Mouse (Mus musculus) frontal cortex, postnatal 14 days (tissue): ENCODE measurements around the gene Nlk.

Experiments
- DNase-seq, 2 experiments: peaks; one replicate each; pipeline ENCODE4 v3.0.0; 2022; ENCODE audit warnings: low spot score in 2 of 2

Gene Nlk

GRCm38 (mm10) chr11:78696777-78697752 lies at the start of gene Nlk:
Gene Nlk, minus strand, starts transcription at chr11:78697373.
- peak; percentile 99 for DNase-seq

- DNase-seq: no peak
These were observed 49.1 kb upstream of the Nlk start for GRCm38 (mm10) chr11:78746264-78746663.

GRCm38 (mm10) chr11:78745475-78745874 lies 48.3 kb upstream of the Nlk start:
- no peak for DNase-seq

- DNase-seq: no peak
These were observed 45.3 kb upstream of the Nlk start for GRCm38 (mm10) chr11:78742461-78742860.

- no peak for DNase-seq
These were observed 44.8 kb upstream of the Nlk start for GRCm38 (mm10) chr11:78741958-78742357.

- DNase-seq: no peak
These were observed 42.2 kb upstream of the Nlk start for GRCm38 (mm10) chr11:78739361-78739760.

GRCm38 (mm10) chr11:78736877-78737408 lies 39.8 kb upstream of the Nlk start:
- DNase-seq: no peak

GRCm38 (mm10) chr11:78735168-78735567 lies 38.0 kb upstream of the Nlk start:
- DNase-seq: no peak

GRCm38 (mm10) chr11:78732619-78733018 lies 35.4 kb upstream of the Nlk start:
- no peak for DNase-seq

GRCm38 (mm10) chr11:78730902-78731301 lies 33.7 kb upstream of the Nlk start:
- DNase-seq: no peak

GRCm38 (mm10) chr11:78728041-78728440 lies 30.9 kb upstream of the Nlk start:
- no peak for DNase-seq

GRCm38 (mm10) chr11:78726366-78726765 lies 29.2 kb upstream of the Nlk start:
- DNase-seq: peak in 1 of 2 experiments; percentile 14

- DNase-seq: no peak
These were observed 27.6 kb upstream of the Nlk start for GRCm38 (mm10) chr11:78724792-78725191.

- DNase-seq: no peak
These were observed 24.2 kb upstream of the Nlk start for GRCm38 (mm10) chr11:78721419-78721818.

GRCm38 (mm10) chr11:78717655-78718054 lies 20.5 kb upstream of the Nlk start:
- DNase-seq: no peak

GRCm38 (mm10) chr11:78708642-78709041 lies 11.5 kb upstream of the Nlk start:
- no peak for DNase-seq

GRCm38 (mm10) chr11:78706026-78706425 lies 8.9 kb upstream of the Nlk start:
- no peak for DNase-seq

- no peak for DNase-seq
These were observed 5.9 kb upstream of the Nlk start for GRCm38 (mm10) chr11:78703085-78703484.

- DNase-seq: no peak
These were observed 5.1 kb upstream of the Nlk start for GRCm38 (mm10) chr11:78702319-78702718.

- DNase-seq: peak; percentile 87 to 89
These were observed 589 bp upstream of the Nlk start for GRCm38 (mm10) chr11:78697753-78698171.

- DNase-seq: no peak
These were observed 2.9 kb downstream of the Nlk start for GRCm38 (mm10) chr11:78694249-78694648.

- DNase-seq: no peak
These were observed 3.9 kb downstream of the Nlk start for GRCm38 (mm10) chr11:78693307-78693706.

GRCm38 (mm10) chr11:78691201-78691600 lies 6.0 kb downstream of the Nlk start:
- DNase-seq: no peak
